12 mouse cellular contexts compared by ENCODE assay signal in the genomic region with DNA sequence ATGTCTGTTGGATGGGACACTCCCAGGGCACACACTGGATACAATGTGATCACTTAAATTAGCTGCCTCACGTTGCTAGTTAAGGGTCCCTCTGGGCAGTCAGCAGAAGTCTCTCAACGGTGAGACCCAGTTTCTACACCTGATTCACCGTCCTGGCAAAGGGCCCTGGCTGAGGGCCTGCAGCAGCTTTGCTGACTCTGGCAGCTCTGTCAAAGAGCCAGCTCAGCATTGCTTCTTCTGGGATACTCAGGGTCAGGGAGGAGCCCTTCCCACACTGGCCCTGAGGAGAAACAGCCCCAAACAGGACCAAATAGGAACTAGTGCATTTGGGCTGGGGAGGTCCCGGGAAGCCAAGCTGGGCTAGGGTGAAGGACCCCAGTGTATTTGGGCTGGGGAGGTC. TPM values are rescaled to one million over a fixed set of nuclear protein-coding genes. Genes with fewer than 3 reads are reported as not detected.
DNase-seq lines count a peak whose midpoint lies in the region; ATAC-seq lines count a peak whose summit lies in the region.
"Had no signal": no experiment of that assay in that cellular context is flagged by ENCODE, and none has a peak within 500 bp of the region (broad histone marks: within the 10 kb centered on the region; RNA-seq: fewer than 3 reads in every experiment).

No protein-coding gene starts in this region.

- no peak overlapping the region for H3K4me2 ChIP-seq in midbrain, embryonic 14.5 days (ENCODE audit: low read length)
- no peak overlapping the region for H3K4me2 ChIP-seq in midbrain, embryonic 11.5 days
- no peak overlapping the region for H3K4me2 ChIP-seq in forebrain, embryonic 16.5 days (ENCODE audit: low read length)
- H3K4me2 ChIP-seq: heart, embryonic 15.5 days; liver, embryonic 13.5 days had no signal

- H3K9me3 ChIP-seq in midbrain, embryonic 14.5 days (ENCODE audit: control insufficient read depth, low read length), result no peaks in the 10 kb centered on the region
- no peaks in the 10 kb centered on the region for H3K9me3 ChIP-seq in midbrain, embryonic 11.5 days (ENCODE audit: control insufficient read depth, low read length)
- H3K9me3 ChIP-seq in forebrain, embryonic 16.5 days (ENCODE audit: control insufficient read depth, low read length), result no peaks in the 10 kb centered on the region
- H3K9me3 ChIP-seq: G1E; heart, embryonic 15.5 days; liver, embryonic 13.5 days; midbrain, embryonic 10.5 days had no signal

- no peak for ATAC-seq in midbrain, embryonic 14.5 days (ENCODE audit: low FRiP score, low TSS enrichment)
- ATAC-seq in midbrain, embryonic 11.5 days (ENCODE audit: low FRiP score), result no peak
- ATAC-seq in forebrain, embryonic 16.5 days, result no peak

- no peak overlapping the region for H3K9ac ChIP-seq in midbrain, embryonic 14.5 days (replicated peaks; ENCODE audit: low read length)
- H3K9ac ChIP-seq in midbrain, embryonic 11.5 days (ENCODE audit: low read length), result no peak overlapping the region
- H3K9ac ChIP-seq in forebrain, embryonic 16.5 days (replicated peaks; ENCODE audit: low read depth, low read length), result no peak overlapping the region
- H3K9ac ChIP-seq: heart, embryonic 15.5 days; liver, embryonic 13.5 days had no signal

- no peaks in the 10 kb centered on the region for H3K36me3 ChIP-seq in midbrain, embryonic 14.5 days (ENCODE audit: control insufficient read depth, insufficient read depth, low read length)
- H3K36me3 ChIP-seq in midbrain, embryonic 11.5 days (ENCODE audit: control insufficient read depth, insufficient read depth, low read length), result no peaks in the 10 kb centered on the region
- no peaks in the 10 kb centered on the region for H3K36me3 ChIP-seq in forebrain, embryonic 16.5 days (ENCODE audit: control insufficient read depth, insufficient read depth)
- H3K36me3 ChIP-seq: G1E; heart, embryonic 15.5 days; liver, embryonic 13.5 days; midbrain, embryonic 10.5 days had no signal

- H3K27ac ChIP-seq in midbrain, embryonic 14.5 days (replicated peaks; ENCODE audit: low read depth, low read length), result no peak overlapping the region
- H3K27ac ChIP-seq in midbrain, embryonic 11.5 days (ENCODE audit: low read depth, low read length), result no peak overlapping the region
- no peak overlapping the region for H3K27ac ChIP-seq in forebrain, embryonic 16.5 days (ENCODE audit: low read length)
- H3K27ac ChIP-seq: heart, embryonic 15.5 days; liver, embryonic 13.5 days; midbrain, embryonic 10.5 days had no signal

- peak; percentile 16 for DNase-seq in midbrain, embryonic 14.5 days
- DNase-seq in midbrain, embryonic 11.5 days (ENCODE audit: low spot score, missing footprints), result no peak
- peak; percentile 85 to 87 for DNase-seq in adrenal gland, postnatal 36 days
- peak; percentile 97 to 98 for DNase-seq in cerebellum, postnatal 10 days
- DNase-seq in ovary, postnatal 14 days (ENCODE audit: low spot score), result peak; percentile 21
- no peak for DNase-seq in c-Kit-positive CD71-positive TER-119-positive erythroid progenitor cells, embryonic 14.5 days (ENCODE audit: low spot score)
- DNase-seq: liver, embryonic 13.5 days had no signal

- WGBS in midbrain, embryonic 14.5 days, result 71% methylated on average over 4 of the region's 4 CpGs
- WGBS in midbrain, embryonic 11.5 days, result 74% methylated on average over 4 of the region's 4 CpGs
- WGBS in forebrain, embryonic 16.5 days, result 50% methylated on average over 4 of the region's 4 CpGs

- H3K4me1 ChIP-seq in midbrain, embryonic 14.5 days (ENCODE audit: control insufficient read depth, insufficient read depth, low read length), result no peaks in the 10 kb centered on the region
- H3K4me1 ChIP-seq in midbrain, embryonic 11.5 days (ENCODE audit: control insufficient read depth, insufficient read depth, low read length), result no peaks in the 10 kb centered on the region
- H3K4me1 ChIP-seq in forebrain, embryonic 16.5 days (replicated peaks; ENCODE audit: control insufficient read depth, insufficient read depth, low read length), result no peaks in the 10 kb centered on the region
- H3K4me1 ChIP-seq: heart, embryonic 15.5 days; liver, embryonic 13.5 days; midbrain, embryonic 10.5 days had no signal

- H3K27me3 ChIP-seq in midbrain, embryonic 14.5 days (ENCODE audit: control insufficient read depth, insufficient read depth, low read length), result no peaks in the 10 kb centered on the region
- H3K27me3 ChIP-seq in midbrain, embryonic 11.5 days (ENCODE audit: control insufficient read depth, insufficient read depth, low read length), result no peaks in the 10 kb centered on the region
- no peaks in the 10 kb centered on the region for H3K27me3 ChIP-seq in forebrain, embryonic 16.5 days (replicated peaks; ENCODE audit: control insufficient read depth, insufficient read depth, low read length)
- H3K27me3 ChIP-seq: liver, embryonic 13.5 days had no signal

- no peak overlapping the region for H3K4me3 ChIP-seq in midbrain, embryonic 14.5 days (replicated peaks; ENCODE audit: low read depth, low read length)
- H3K4me3 ChIP-seq in midbrain, embryonic 11.5 days (ENCODE audit: low read depth, low read length), result no peak overlapping the region
- no peak overlapping the region for H3K4me3 ChIP-seq in forebrain, embryonic 16.5 days (replicated peaks; ENCODE audit: low read length)
- H3K4me3 ChIP-seq: heart, embryonic 15.5 days; liver, embryonic 13.5 days; midbrain, embryonic 10.5 days had no signal

RNA-seq across cellular contexts. Expression of gene Il10ra, which starts 7.5 kb away (rescaled TPM):
- polyA plus RNA-seq in midbrain, embryonic 14.5 days (2014; fragmentation: Nextera tagmentation; extraction: Ambion mirVana), result 0.34 and 0.67 TPM in 2 replicates
- 0.79 and 1.3 TPM in 2 replicates for polyA plus RNA-seq in midbrain, embryonic 11.5 days (2014; fragmentation: Nextera tagmentation; extraction: Ambion mirVana)
- total RNA-seq in adrenal gland, postnatal 36 days (2021), result 1 to 10 TPM; 2.4 to 2.5 TPM
- polyA plus RNA-seq in forebrain, embryonic 16.5 days (2015; fragmentation: Nextera tagmentation; extraction: Ambion mirVana), result 0.52 TPM in 2 replicates

RNA-seq across cellular contexts. Expression of gene Tmprss13, which starts 57.4 kb away (rescaled TPM):
- polyA plus RNA-seq in midbrain, embryonic 14.5 days (2014; fragmentation: Nextera tagmentation; extraction: Ambion mirVana), result 0.07 TPM in 1 of 2 replicates, not detected in the other
- not detected in 2 replicates for polyA plus RNA-seq in midbrain, embryonic 11.5 days (2014; fragmentation: Nextera tagmentation; extraction: Ambion mirVana)
- total RNA-seq in adrenal gland, postnatal 36 days (2021), result under 1 TPM; 0.20 to 0.23 TPM
- 0.10 TPM in 1 of 2 replicates, not detected in the other for polyA plus RNA-seq in forebrain, embryonic 16.5 days (2015; fragmentation: Nextera tagmentation; extraction: Ambion mirVana)
- total RNA-seq: layer of hippocampus, postnatal 14 days had no signal
- polyA plus RNA-seq: G1E; liver, embryonic 13.5 days had no signal

RNA-seq across cellular contexts. Expression of gene Tmprss4, which starts 57.6 kb away (rescaled TPM):
- not detected in 2 replicates for polyA plus RNA-seq in midbrain, embryonic 14.5 days (2014; fragmentation: Nextera tagmentation; extraction: Ambion mirVana)
- polyA plus RNA-seq in midbrain, embryonic 11.5 days (2014; fragmentation: Nextera tagmentation; extraction: Ambion mirVana), result not detected in 2 replicates
- total RNA-seq in adrenal gland, postnatal 36 days (2021), result not detected
- polyA plus RNA-seq in forebrain, embryonic 16.5 days (2015; fragmentation: Nextera tagmentation; extraction: Ambion mirVana), result not detected in 2 replicates
- total RNA-seq: layer of hippocampus, postnatal 14 days had no signal
- polyA plus RNA-seq: G1E; midbrain, embryonic 10.5 days had no signal

Comparison
In these comparisons a context has a peak if more than half of its experiments do, and no peak if none do; other contexts are left out.
1. DNase-seq: peak in midbrain, embryonic 14.5 days (single experiment), adrenal gland, postnatal 36 days (2 of 2), cerebellum, postnatal 10 days (2 of 2) and ovary, postnatal 14 days (single experiment); none in midbrain, embryonic 11.5 days (single experiment) and c-Kit-positive CD71-positive TER-119-positive erythroid progenitor cells, embryonic 14.5 days (single experiment).